Mouse (Mus musculus): ENCODE measurements around the gene Ttyh1.

DNA sequence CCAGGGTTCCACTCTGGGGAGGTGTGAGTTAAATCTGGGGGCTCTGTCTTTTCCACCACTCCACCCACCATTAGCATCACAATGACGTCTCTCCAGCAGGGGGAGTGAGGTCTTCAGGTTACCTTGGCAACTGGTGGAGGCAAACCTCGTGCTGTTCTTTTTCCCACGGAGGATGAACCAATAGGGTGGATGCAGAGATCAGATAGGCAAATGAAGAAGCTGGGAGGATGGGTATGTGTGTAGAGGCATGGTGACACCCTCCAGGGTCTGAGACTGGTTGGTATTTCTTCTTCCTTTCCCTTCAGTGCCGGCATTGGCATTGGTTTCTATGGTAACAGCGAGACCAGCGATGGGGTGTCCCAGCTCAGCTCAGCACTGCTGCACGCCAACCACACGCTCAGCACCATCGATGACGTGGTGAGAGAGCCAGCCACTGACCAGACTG lies 5.1 kb downstream of the Ttyh1 start:
- TF ChIP-seq PAX5 (IDR thresholded peaks at IDR 0.05; ENCODE audit: low read length) (no peak), ZNF384 (IDR thresholded peaks at IDR 0.05; ENCODE audit: low read depth, low read length) (no peak), EP300 (IDR thresholded peaks at IDR 0.05; ENCODE audit: low read length) (no peak), POLR2A (IDR thresholded peaks at IDR 0.05; ENCODE audit: low read depth, low read length) (no peak), UBTF (IDR thresholded peaks at IDR 0.05; ENCODE audit: low read depth, low read length) (no peak), MXI1 (IDR thresholded peaks at IDR 0.05; ENCODE audit: low read depth, low read length) (no peak), JUN (IDR thresholded peaks at IDR 0.05; ENCODE audit: insufficient read depth, low read depth, low read length) (no peak), HCFC1 (IDR thresholded peaks at IDR 0.05; ENCODE audit: low read depth, low read length) (no peak), CHD1 (IDR thresholded peaks at IDR 0.05; ENCODE audit: low read depth, low read length) (no peak), CTCF (conservative IDR thresholded peaks at IDR 0.05 in 1 of 2, IDR thresholded peaks at IDR 0.05 in 1 of 2; ENCODE audit: low read depth in 2 of 2, low read length in 2 of 2) (peak in 1 of 2 experiments; percentile 37; a peak in 2 of 4 replicates), SMC3 (IDR thresholded peaks at IDR 0.05; ENCODE audit: low read depth, low read length) (no peak)
